Mouse (Mus musculus) neutrophil, adult 59 days (primary cell): Measurements from ENCODE around the gene Elovl4. TPM values are rescaled to one million over a fixed set of nuclear protein-coding genes. Genes with fewer than 3 reads are reported as not detected.

Experiments used
- total RNA-seq, 2 experiments: library from RNA; stranded (reverse); gene quantifications; 1 replicate in 1 of 2; 2 replicates in 1 of 2; pipeline ENCODE4 v1.2.4; 2023

Elovl4 gene
- total RNA-seq, result not detected

DNA sequence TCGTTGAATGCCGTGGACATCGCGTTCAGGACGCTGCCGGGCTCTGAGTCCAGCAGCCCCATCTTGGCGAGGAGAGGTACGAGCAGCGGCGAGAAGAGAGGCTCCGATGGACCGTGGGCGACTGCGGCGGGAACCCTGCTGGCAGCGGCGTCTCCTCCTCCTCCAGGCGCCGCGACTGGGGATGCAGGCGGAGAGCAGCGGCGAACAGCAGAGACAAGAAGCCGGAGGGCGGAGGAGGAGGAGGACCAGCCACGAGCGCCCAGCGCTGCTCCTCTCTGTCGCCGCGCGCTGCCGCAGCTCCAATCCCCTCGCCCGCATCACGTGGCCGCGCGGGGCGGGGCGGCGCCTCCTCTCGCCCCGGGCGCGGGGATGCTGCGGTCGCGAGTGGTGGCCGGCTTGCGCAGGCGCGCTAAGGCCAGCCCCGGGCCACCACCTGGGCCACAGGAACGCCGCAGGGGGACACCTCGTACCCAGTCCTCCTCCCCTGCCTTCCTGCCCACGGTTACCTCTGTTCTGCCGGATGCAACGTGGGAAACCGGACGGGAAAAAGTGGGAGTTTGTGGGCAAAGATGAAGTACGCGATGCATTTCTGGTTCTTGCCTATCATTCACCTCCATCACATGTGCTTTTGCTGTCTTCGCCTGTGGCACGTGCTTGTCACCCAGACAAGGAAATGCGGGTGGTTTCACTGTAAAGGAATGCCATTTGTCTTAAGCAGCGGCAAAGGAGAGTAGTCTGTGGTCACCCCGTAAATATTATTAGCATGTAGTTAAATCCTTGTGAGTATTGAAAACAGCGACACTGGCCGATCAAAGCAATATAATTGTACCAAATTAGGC lies at the start of gene Elovl4:
Elovl4 (minus strand) TSS at position 301 of the 839 bp plus-strand sequence.

GRCm38 (mm10) chr9:83833811-83834747 lies 28.0 kb upstream of the Elovl4 start, which contains the start of gene Ttk:
Ttk (plus strand) TSS chr9:83834689.

Other genes with a start within 250 kb of the Elovl4 start
- gene Ttk, start 28.4 kb upstream of the Elovl4 start, total RNA-seq, result 10 to 100 TPM; 17.7 to 23.2 TPM
- 1 to 10 TPM; 3.2 to 3.6 TPM for gene Bckdhb, start 118.9 kb upstream of the Elovl4 start, total RNA-seq